ENCODE assay signal across 8 mouse cellular contexts in the genomic region with DNA sequence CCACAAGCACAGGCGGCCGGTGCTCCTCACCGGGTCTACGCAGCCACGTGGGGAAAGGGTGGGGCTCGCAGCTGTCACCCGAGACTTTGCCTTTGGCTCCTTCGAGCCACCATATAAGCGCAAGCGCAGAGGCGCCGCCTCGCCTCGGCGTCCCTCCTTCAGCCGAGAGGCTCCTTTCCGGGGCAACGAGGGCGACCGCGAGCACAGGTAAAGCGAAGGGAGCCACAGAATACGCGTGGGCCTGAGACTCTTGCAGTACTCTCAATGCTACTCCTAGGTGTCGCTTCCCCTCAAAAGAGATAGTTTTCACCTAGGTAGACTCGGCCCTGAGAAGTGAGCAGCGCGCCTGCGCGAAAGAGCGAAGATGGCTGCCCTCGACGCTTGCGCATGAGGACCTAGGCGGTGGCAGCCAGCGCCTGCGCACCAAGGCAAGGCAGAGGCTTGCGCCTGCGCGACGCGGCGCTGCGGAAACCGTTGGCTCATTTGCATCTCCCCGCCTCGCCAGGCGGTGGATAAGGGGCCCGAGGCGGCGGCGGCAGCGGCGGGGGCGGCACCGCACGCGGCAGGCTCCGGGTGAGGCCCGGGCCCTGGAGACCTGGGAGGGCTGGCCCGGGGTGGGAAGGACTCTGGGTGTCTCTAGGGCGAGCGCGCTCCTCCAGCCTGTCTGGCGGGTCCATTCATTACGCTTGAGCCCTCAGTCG. TPM values are rescaled to one million over a fixed set of nuclear protein-coding genes. Genes with fewer than 3 reads are reported as not detected.
A peak's percentile ranks its signal among the peaks of the same experiment; 100 is the strongest.
DNase-seq lines count a peak whose midpoint lies in the region; ATAC-seq and TF ChIP-seq lines count a peak whose summit lies in the region.

Gene Sugp2, plus strand, starts transcription at position 147 of the 701 bp plus-strand sequence.
Gene Armc6, minus strand, starts transcription at position 387 of the 701 bp plus-strand sequence.

- peaks cover 51% of the 10 kb centered on the region for H3K36me3 ChIP-seq in embryonic facial prominence, embryonic 14.5 days (ENCODE audit: control insufficient read depth, insufficient read depth, low read length)
- H3K36me3 ChIP-seq in limb, embryonic 14.5 days (ENCODE audit: control insufficient read depth, insufficient read depth, low read length): peaks cover 40% of the 10 kb centered on the region
- H3K36me3 ChIP-seq in midbrain, postnatal 0 days (ENCODE audit: insufficient read depth, low read length): peaks cover 40% of the 10 kb centered on the region

- peak within 1 kb of the TSS; percentile 88 for H3K4me3 ChIP-seq in embryonic facial prominence, embryonic 14.5 days (ENCODE audit: low read depth, low read length)
- peak within 1 kb of the TSS; percentile 78 for H3K4me3 ChIP-seq in limb, embryonic 14.5 days (replicated peaks; ENCODE audit: low read length)
- H3K4me3 ChIP-seq in midbrain, postnatal 0 days (ENCODE audit: low read depth, low read length): peak within 1 kb of the TSS; percentile 83

- peak within 1 kb of the TSS; percentile 93 for H3K4me2 ChIP-seq in embryonic facial prominence, embryonic 14.5 days (ENCODE audit: low read depth, low read length)
- H3K4me2 ChIP-seq in limb, embryonic 14.5 days (replicated peaks; ENCODE audit: low read depth, low read length, severe bottlenecking): peak within 1 kb of the TSS; percentile 90
- H3K4me2 ChIP-seq in midbrain, postnatal 0 days (ENCODE audit: low read depth, low read length, poor library complexity, severe bottlenecking): peak within 1 kb of the TSS; percentile 60

- peak within 1 kb of the TSS; percentile 96 for H3K27ac ChIP-seq in embryonic facial prominence, embryonic 14.5 days (replicated peaks; ENCODE audit: low read depth, low read length)
- peak within 1 kb of the TSS; percentile 93 for H3K27ac ChIP-seq in limb, embryonic 14.5 days (replicated peaks; ENCODE audit: low read depth, low read length)
- peak within 1 kb of the TSS; percentile 97 for H3K27ac ChIP-seq in midbrain, postnatal 0 days (ENCODE audit: low read depth, low read length)

- peak; percentile 98 for DNase-seq in 3T3-L1 (ENCODE audit: low read depth, low spot score)
- DNase-seq in adrenal gland, postnatal 4 days (ENCODE audit: low spot score in 2 of 2): peak; percentile 75 to 90
- DNase-seq in embryonic facial prominence, embryonic 14.5 days (ENCODE audit: low spot score): peak; percentile 99
- peak; percentile 96 for DNase-seq in heart, adult 8-10 months (ENCODE audit: low spot score)
- DNase-seq in kidney, adult 9 months: peak; percentile 96
- DNase-seq in limb, embryonic 14.5 days (ENCODE audit: low spot score): peak; percentile 97
- peak; percentile 98 for DNase-seq in midbrain, postnatal 0 days (ENCODE audit: low spot score)
- DNase-seq in spleen, postnatal 14 days (ENCODE audit: low spot score in 2 of 2): peak; percentile 93

- H3K27me3 ChIP-seq in embryonic facial prominence, embryonic 14.5 days (replicated peaks; ENCODE audit: control insufficient read depth, insufficient read depth, low read length): no peaks in the 10 kb centered on the region
- H3K27me3 ChIP-seq in limb, embryonic 14.5 days (ENCODE audit: control insufficient read depth, insufficient read depth, low read length): no peaks in the 10 kb centered on the region
- no peaks in the 10 kb centered on the region for H3K27me3 ChIP-seq in midbrain, postnatal 0 days (ENCODE audit: insufficient read depth, low read length)

- under 1% methylated on average over 20 of the region's 67 CpGs for WGBS in embryonic facial prominence, embryonic 14.5 days
- WGBS in limb, embryonic 14.5 days: under 1% methylated on average over 57 of the region's 67 CpGs
- WGBS in midbrain, postnatal 0 days: under 1% methylated on average over 67 of the region's 67 CpGs

- peak; percentile 39 for TF ChIP-seq CTCF in midbrain, postnatal 0 days (IDR thresholded peaks at IDR 0.05)

- TF ChIP-seq POLR2A in limb, embryonic 14.5 days (IDR thresholded peaks at IDR 0.05; ENCODE audit: borderline replicate concordance, extremely low read depth, insufficient read depth, insufficient read length): peak; percentile 94; the same call in 1 of the 2 replicates

- peaks cover 18% of the 10 kb centered on the region for H3K4me1 ChIP-seq in embryonic facial prominence, embryonic 14.5 days (ENCODE audit: control insufficient read depth, insufficient read depth, low read length)
- peaks cover 12% of the 10 kb centered on the region for H3K4me1 ChIP-seq in limb, embryonic 14.5 days (ENCODE audit: control insufficient read depth, insufficient read depth, low read length)
- H3K4me1 ChIP-seq in midbrain, postnatal 0 days (ENCODE audit: insufficient read depth, low read length): peaks cover 5% of the 10 kb centered on the region; the same call in 1 of the 2 replicates

- peak; percentile 98 for ATAC-seq in embryonic facial prominence, embryonic 14.5 days (ENCODE audit: low read depth)
- peak; percentile 97 for ATAC-seq in limb, embryonic 14.5 days (ENCODE audit: low FRiP score, low read depth)
- ATAC-seq in midbrain, postnatal 0 days (ENCODE audit: low FRiP score): peak; percentile 95

- H3K9me3 ChIP-seq in embryonic facial prominence, embryonic 14.5 days (ENCODE audit: control insufficient read depth, low read length): no peaks in the 10 kb centered on the region
- H3K9me3 ChIP-seq in limb, embryonic 14.5 days (ENCODE audit: control insufficient read depth, low read length): no peaks in the 10 kb centered on the region
- H3K9me3 ChIP-seq in midbrain, postnatal 0 days (ENCODE audit: low read length): no peaks in the 10 kb centered on the region

- H3K9ac ChIP-seq in embryonic facial prominence, embryonic 14.5 days (ENCODE audit: low read depth, low read length): peak within 1 kb of the TSS; percentile 87
- peak within 1 kb of the TSS; percentile 84 for H3K9ac ChIP-seq in limb, embryonic 14.5 days (ENCODE audit: low read depth, low read length, severe bottlenecking)
- peak within 1 kb of the TSS; percentile 90 for H3K9ac ChIP-seq in midbrain, postnatal 0 days (replicated peaks; ENCODE audit: low read length, poor library complexity, severe bottlenecking)

RNA-seq across cellular contexts. Expression of gene Sugp2, which starts in this region (rescaled TPM):
- total RNA-seq in adrenal gland, postnatal 4 days (2021): 10 to 100 TPM; 54.9 to 62.1 TPM
- 27.1 and 32.7 TPM in 2 replicates for polyA plus RNA-seq in embryonic facial prominence, embryonic 14.5 days (2014; fragmentation: Nextera tagmentation; extraction: Ambion mirVana)
- 10 to 100 TPM; 39.4 to 47.4 (median 41.7) TPM for total RNA-seq in heart, adult 8-10 months (2022)
- polyA plus RNA-seq in limb, embryonic 14.5 days (2012; rRNA removed): 78.7 and 84.4 TPM in 2 replicates
- 30.6 and 33.8 TPM in 2 replicates for polyA plus RNA-seq in limb, embryonic 14.5 days (2014; fragmentation: Nextera tagmentation; extraction: Ambion mirVana)
- 139 and 150 TPM in 2 replicates for total RNA-seq in midbrain, postnatal 0 days (2014; rRNA removed)
- 71.7 and 75.7 TPM in 2 replicates for polyA plus RNA-seq in midbrain, postnatal 0 days (2015; fragmentation: Nextera tagmentation; extraction: Ambion mirVana)

RNA-seq across cellular contexts. Expression of gene Armc6, which starts in this region (rescaled TPM):
- 10 to 100 TPM; 10.1 to 15.1 TPM for total RNA-seq in adrenal gland, postnatal 4 days (2021)
- 28.8 and 33.4 TPM in 2 replicates for polyA plus RNA-seq in embryonic facial prominence, embryonic 14.5 days (2014; fragmentation: Nextera tagmentation; extraction: Ambion mirVana)
- total RNA-seq in heart, adult 8-10 months (2022): 1 to 10 TPM; 6.8 to 9.0 (median 7.4) TPM
- polyA plus RNA-seq in limb, embryonic 14.5 days (2012; rRNA removed): 35.0 and 42.3 TPM in 2 replicates
- polyA plus RNA-seq in limb, embryonic 14.5 days (2014; fragmentation: Nextera tagmentation; extraction: Ambion mirVana): 22.8 and 26.8 TPM in 2 replicates
- 112 and 119 TPM in 2 replicates for total RNA-seq in midbrain, postnatal 0 days (2014; rRNA removed)
- 116 and 121 TPM in 2 replicates for polyA plus RNA-seq in midbrain, postnatal 0 days (2015; fragmentation: Nextera tagmentation; extraction: Ambion mirVana)

Comparison
In these comparisons a context has a peak if more than half of its experiments do, and no peak if none do; other contexts are left out.
1. Peak in every context shown above with its lines: DNase-seq, ATAC-seq, H3K4me3 ChIP-seq and H3K27ac ChIP-seq.